Mouse (Mus musculus) G1E (cell line): ENCODE results near the gene Lrp1.

ENCODE experiments used
- CTCF ChIP-seq: IDR thresholded peaks from 2 replicates; pipeline ENCODE4 v1.5.1; 2012; ENCODE audit warnings: low read depth, low read length, inconsistent platforms, mixed read lengths
- TAL1 ChIP-seq: conservative IDR thresholded peaks from 2 replicates; pipeline ENCODE4 v1.6.1; 2012; ENCODE audit warnings: low read depth, low read length, inconsistent platforms, mixed read lengths

- TF ChIP-seq CTCF = no peak
- TF ChIP-seq TAL1 = no peak
Observed at GRCm38 (mm10) chr10:127520714-127521357, 100.1 kb downstream of the Lrp1 start.
